Mouse (Mus musculus) bone marrow, adult 2 months (tissue): ENCODE results near the gene Ybx1.

Experiments
- CTCF ChIP-seq: fragments of 200-500 bp; IDR thresholded peaks from 2 replicates; pipeline ENCODE4 v1.5.1; 2011; ENCODE audit warnings: low read length, control low read depth; ENCODE audit not compliant: control insufficient read depth, insufficient read depth
- POLR2A ChIP-seq: fragments of 200-500 bp; IDR thresholded peaks from 2 replicates; pipeline ENCODE4 v1.6.1; 2011; ENCODE audit warnings: low read depth, mild to moderate bottlenecking, control low read depth, low read length, borderline replicate concordance; ENCODE audit not compliant: control insufficient read depth

DNA sequence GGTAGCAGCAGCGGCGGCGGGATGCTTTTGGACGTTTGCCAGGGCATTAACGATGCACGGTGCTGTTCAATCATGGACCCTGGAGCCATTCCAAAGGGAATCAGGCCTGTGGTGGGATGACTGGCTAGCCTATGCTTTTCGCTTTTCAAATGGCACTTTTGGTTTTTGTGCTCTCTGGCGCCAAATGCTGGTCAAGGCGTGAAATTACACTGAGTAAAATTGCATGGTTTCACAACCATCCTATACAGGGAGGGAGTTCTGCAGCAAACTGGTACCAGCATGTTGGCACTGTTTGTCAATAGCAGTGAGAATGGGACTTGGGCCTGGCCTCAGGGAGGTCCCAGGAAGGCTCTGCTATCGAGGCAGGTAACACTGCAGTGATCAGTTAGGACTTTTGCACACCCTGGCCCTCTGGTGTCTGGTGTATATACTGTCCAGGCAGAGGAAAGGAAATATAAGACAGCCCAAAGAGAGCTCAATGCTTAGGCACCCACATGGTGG is 44.5 kb upstream of the Ybx1 start:
- TF ChIP-seq POLR2A (no peak), CTCF (peak; percentile 37; the same call in 1 of the 2 replicates)
